Mouse (Mus musculus) stomach, postnatal 0 days (tissue): Measurements from ENCODE around the gene Fam19a3. TPM values are rescaled to one million over a fixed set of nuclear protein-coding genes. Genes with fewer than 3 reads are reported as not detected.

Experiments
- ATAC-seq: fragments of 200-750 bp; cut with Nextera tagmentation; 2 replicates; pipeline ENCODE4 v1.8.0; 2017; ENCODE audit not compliant: low FRiP score, low TSS enrichment
- DNase-seq: peaks from one replicate; pipeline ENCODE4 v3.0.0-alpha.2; 2016; ENCODE audit warnings: low spot score
- H3K27ac ChIP-seq: fragments of 300-500 bp; sonication (generic); replicated peaks from 2 replicates; pipeline ENCODE4 v1.5.1; 2014; ENCODE audit warnings: mild to moderate bottlenecking, control low read depth
- H3K27me3 ChIP-seq: fragments of 300-500 bp; sonication (generic); 2 replicates; pipeline ENCODE4 v1.6.1; 2014; ENCODE audit warnings: low read length; ENCODE audit not compliant: control insufficient read depth, insufficient read depth
- H3K36me3 ChIP-seq: fragments of 300-500 bp; sonication (generic); 2 replicates; pipeline ENCODE4 v1.6.1; 2014; ENCODE audit warnings: low read length, mixed read lengths; ENCODE audit not compliant: control insufficient read depth, insufficient read depth
- H3K4me1 ChIP-seq: fragments of 300-500 bp; sonication (generic); replicated peaks from 2 replicates; pipeline ENCODE4 v1.6.1; 2014; ENCODE audit warnings: antibody characterized with exemption; ENCODE audit not compliant: control insufficient read depth, insufficient read depth
- H3K4me2 ChIP-seq: fragments of 300-500 bp; sonication (generic); replicated peaks from 2 replicates; pipeline ENCODE4 v1.6.1; 2014; ENCODE audit warnings: low read depth, mild to moderate bottlenecking, control low read depth, moderate library complexity
- H3K4me3 ChIP-seq: fragments of 300-500 bp; sonication (generic); 2 replicates; pipeline ENCODE4 v1.5.1; 2014; ENCODE audit warnings: low read depth, low read length, control low read depth
- H3K9ac ChIP-seq: fragments of 300-500 bp; sonication (generic); 2 replicates; pipeline ENCODE4 v1.6.1; 2014; ENCODE audit warnings: mild to moderate bottlenecking, low read length, control low read depth, mixed read lengths
- H3K9me3 ChIP-seq: fragments of 300-500 bp; sonication (generic); 2 replicates; pipeline ENCODE4 v1.6.1; 2016; ENCODE audit warnings: low read length; ENCODE audit not compliant: control insufficient read depth
- CTCF ChIP-seq: IDR thresholded peaks from 2 replicates; pipeline ENCODE4 v1.5.1; 2016; ENCODE audit warnings: antibody characterized with exemption, low read depth, mild to moderate bottlenecking, moderate library complexity
- EP300 ChIP-seq: optimal IDR thresholded peaks from 2 replicates; pipeline ENCODE3; 2016; ENCODE audit warnings: antibody characterized with exemption
- WGBS: fragments of 180-500 bp; shearing (Covaris S2); extraction: QIAGEN DNeasy Blood & Tissue Kit; methylation state at CpG from one replicate; pipeline ENCODE4 v1.1.7; 2014; 5-methylcytosine and 5-hydroxymethylcytosine counted together
- polyA plus RNA-seq: library from polyadenylated mRNA; unstranded; fragments of >200 nt; fragmentation: Nextera tagmentation; extraction: Ambion mirVana; gene quantifications from 2 replicates; pipeline ENCODE4 v1.2.1, GENCODE M21; 2015

The Fam19a3 gene
- polyA plus RNA-seq, 1 experiment from 2014 or later = not detected

GRCm38 (mm10) chr3:104785284-104785683 is 3.6 kb upstream of the Fam19a3 start:
- no peaks in the 10 kb centered on the region for H3K9me3 ChIP-seq
- WGBS = 85% methylated on average over 6 of the region's 6 CpGs
- peaks cover 7% of the 10 kb centered on the region; the same call in 1 of the 2 replicates for H3K4me1 ChIP-seq
- ATAC-seq (no peak), DNase-seq (no peak)
- no peaks in the 10 kb centered on the region for H3K27me3 ChIP-seq
- no peak overlapping the region for H3K27ac ChIP-seq
- TF ChIP-seq EP300 = no peak
- no peak for TF ChIP-seq CTCF
- H3K36me3 ChIP-seq = no peaks in the 10 kb centered on the region
- H3K9ac ChIP-seq = no peak overlapping the region
- no peak overlapping the region for H3K4me2 ChIP-seq
- no peak overlapping the region for H3K4me3 ChIP-seq

DNA sequence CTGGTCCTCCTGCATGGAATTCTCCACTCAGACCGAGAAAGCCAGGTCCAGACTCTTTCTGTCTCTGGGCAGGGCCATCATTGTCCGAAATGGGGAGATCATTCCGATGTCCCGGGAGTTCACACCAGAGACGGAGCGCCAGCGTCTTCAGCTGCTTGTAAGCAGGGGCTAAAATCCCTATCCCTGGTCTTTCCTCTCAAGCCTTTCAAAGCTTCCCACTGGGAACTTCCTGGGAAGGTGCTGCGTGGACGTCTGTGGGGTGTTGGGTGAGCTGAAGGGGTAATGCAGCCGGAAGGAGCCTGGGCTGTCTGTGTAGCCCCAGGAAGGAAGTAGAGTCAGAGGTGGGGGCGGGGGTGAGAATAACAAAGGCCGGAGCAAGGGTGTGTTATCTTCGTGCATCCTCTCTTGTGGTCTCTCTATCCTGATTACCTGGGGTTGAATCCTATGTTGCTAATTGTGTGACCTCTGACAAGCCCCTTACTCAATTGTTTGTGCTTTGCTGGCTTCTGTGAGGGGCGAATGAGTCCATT is 2.4 kb upstream of the Fam19a3 start:
- no peak for ATAC-seq
- H3K4me2 ChIP-seq = no peak overlapping the region
- TF ChIP-seq EP300 = no peak
- TF ChIP-seq CTCF = no peak

DNA sequence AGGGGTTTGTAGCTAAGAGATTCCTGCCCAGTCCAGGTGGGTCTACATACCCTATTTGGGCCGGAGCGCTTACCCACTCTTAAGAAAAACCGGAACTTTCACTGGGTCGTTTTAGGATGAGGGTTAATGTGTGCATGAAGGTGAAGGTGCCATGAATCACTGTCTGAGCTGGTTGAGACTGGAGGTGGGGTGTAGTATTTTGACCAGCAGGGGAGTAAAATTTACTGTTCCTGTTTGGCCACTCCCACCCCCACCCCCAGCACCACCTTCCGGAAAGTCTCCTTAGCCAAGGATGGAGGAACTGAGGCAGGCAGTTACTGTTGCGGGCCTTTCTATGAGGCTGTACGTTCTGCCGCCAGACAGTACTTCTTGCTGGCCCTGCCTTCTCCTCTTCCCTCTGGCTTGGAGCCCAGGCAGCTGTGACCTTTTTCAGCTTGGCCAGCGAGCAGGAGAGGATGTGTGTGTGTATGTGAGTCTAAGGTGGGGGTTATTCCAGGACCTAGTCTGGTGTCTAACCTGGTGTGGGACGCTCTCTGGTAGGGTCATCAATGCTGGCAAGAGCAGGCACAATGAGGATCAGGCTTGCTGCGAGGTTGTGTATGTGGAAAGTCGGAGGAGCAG is 531 bp upstream of the Fam19a3 start:
- Histone ChIP-seq H3K36me3 (no peaks in the 10 kb centered on the region), H3K4me3 (peak overlapping the region; percentile 52), H3K4me2 (peak overlapping the region; percentile 98), H3K27me3 (no peaks in the 10 kb centered on the region), H3K4me1 (peaks cover 4% of the 10 kb centered on the region; the same call in 1 of the 2 replicates), H3K9me3 (no peaks in the 10 kb centered on the region), H3K9ac (no peak overlapping the region), H3K27ac (no peak overlapping the region)
- DNase-seq (peak; percentile 38), ATAC-seq (no peak)
- TF ChIP-seq EP300 = no peak
- TF ChIP-seq CTCF = no peak
- 34% methylated on average over 12 of the region's 12 CpGs for WGBS

More for the DNA sequence above, 2.4 kb upstream of the Fam19a3 start:
- Histone ChIP-seq H3K9me3 (no peaks in the 10 kb centered on the region), H3K27me3 (no peaks in the 10 kb centered on the region), H3K27ac (no peak overlapping the region), H3K4me1 (peaks cover 7% of the 10 kb centered on the region; the same call in 1 of the 2 replicates), H3K9ac (no peak overlapping the region), H3K4me3 (no peak overlapping the region), H3K36me3 (no peaks in the 10 kb centered on the region)
- 57% methylated on average over 14 of the region's 14 CpGs for WGBS
- DNase-seq = no peak

DNA sequence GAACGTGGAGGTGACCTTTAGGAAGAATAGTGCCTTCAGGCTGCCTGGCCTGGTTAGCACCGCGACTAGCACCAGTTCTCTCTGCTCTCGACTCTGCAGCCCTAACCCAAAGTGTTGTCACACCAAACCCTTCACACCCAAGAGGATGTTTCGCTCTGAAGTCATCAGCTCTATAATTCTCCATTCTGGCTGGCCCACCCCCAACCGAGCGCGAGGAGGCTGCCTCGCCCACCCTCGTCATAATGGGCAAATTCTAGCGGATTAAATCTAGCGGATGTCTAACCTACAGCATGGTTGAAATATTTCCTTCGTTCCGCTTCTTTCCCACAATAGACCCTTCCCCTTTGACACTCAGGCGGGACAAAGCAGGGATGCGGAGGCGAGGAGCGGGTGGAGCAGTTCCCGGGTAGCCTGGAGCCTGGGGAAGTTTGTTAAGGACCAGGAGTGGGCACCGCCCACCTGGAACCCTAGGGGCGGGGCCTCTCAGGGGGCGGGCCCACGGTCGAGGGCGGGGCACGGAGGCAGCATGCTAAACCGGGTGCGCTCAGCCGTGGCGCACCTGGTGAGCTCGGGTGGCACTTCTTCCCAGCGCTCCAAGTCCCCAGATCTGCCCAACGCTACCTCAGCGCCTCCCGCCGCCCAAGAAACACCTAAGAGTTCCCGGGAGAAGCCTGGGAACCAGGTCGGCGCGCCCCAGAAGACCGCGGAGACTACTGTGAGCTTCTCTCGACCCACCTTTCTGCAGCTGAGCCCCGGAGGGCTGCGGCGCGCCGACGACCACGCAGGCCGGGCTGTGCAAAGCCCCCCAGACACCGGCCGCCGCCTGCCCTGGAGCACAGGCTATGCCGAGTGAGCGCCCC is 849 bp downstream of the Fam19a3 start, which contains the start of gene Ppm1j:
Ppm1j (plus strand) TSS at position 496 of the 860 bp plus-strand sequence.
- TF ChIP-seq CTCF (no peak), EP300 (no peak)
- WGBS = 2% methylated on average over 56 of the region's 56 CpGs
- H3K4me1 ChIP-seq = peaks cover 4% of the 10 kb centered on the region; the same call in 1 of the 2 replicates
- no peaks in the 10 kb centered on the region for H3K36me3 ChIP-seq
- H3K4me2 ChIP-seq = peak within 1 kb of the TSS; percentile 98
- no peak within 1 kb of the TSS for H3K27ac ChIP-seq
- no peaks in the 10 kb centered on the region for H3K27me3 ChIP-seq
- DNase-seq = peak; percentile 91
- no peaks in the 10 kb centered on the region for H3K9me3 ChIP-seq
- H3K4me3 ChIP-seq = peak within 1 kb of the TSS; percentile 52
- peak within 1 kb of the TSS; percentile 65 for H3K9ac ChIP-seq
- peak; percentile 79 for ATAC-seq

DNA sequence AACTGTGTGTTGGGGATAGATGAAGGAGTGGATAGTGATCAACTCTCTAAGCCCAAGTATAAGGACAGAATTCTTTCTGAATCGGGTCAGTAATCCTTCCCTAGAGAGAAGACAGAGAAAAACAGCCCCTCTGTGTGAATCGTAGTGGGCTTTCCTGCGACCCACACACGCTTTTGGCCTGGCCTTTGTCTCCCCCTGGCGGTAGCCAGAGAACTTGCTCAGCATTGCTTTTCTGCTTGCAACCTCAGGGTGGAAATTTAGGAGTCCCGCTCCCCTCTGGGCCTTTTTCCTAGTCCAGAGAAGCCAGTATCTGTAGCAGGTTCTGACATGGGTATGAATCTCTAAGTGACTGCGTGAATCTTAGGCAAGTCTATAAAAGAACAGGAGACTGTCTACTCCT is 1.7 kb downstream of the Fam19a3 start:
- Histone ChIP-seq H3K4me1 (peaks cover 4% of the 10 kb centered on the region; the same call in 1 of the 2 replicates), H3K27me3 (no peaks in the 10 kb centered on the region), H3K9ac (no peak overlapping the region), H3K4me3 (no peak overlapping the region), H3K4me2 (no peak overlapping the region), H3K27ac (no peak overlapping the region), H3K36me3 (no peaks in the 10 kb centered on the region), H3K9me3 (no peaks in the 10 kb centered on the region)
- peak; percentile 63 for DNase-seq
- no peak for ATAC-seq
- TF ChIP-seq CTCF (peak; percentile 95), EP300 (no peak)
- WGBS = 3% methylated on average over 7 of the region's 7 CpGs
